Mouse (Mus musculus) stomach, embryonic 14.5 days (tissue): ENCODE measurements at regions not wholly inside any gene's neighbourhood (a gene's known extent, or its start where the extent isn't known, plus 50 kb on each side); places are given as distances from the start of the nearest gene placed in this dataset.

Source experiments
- ATAC-seq: fragments of 200-750 bp; cut with Nextera tagmentation; 2 replicates; pipeline ENCODE4 v1.8.0; 2017; ENCODE audit warnings: low read depth, moderate TSS enrichment; ENCODE audit not compliant: insufficient number of reproducible peaks, insufficient read depth, low FRiP score
- H3K27ac ChIP-seq: fragments of 300-500 bp; sonication (generic); 2 replicates; pipeline ENCODE4 v1.5.1; 2014; ENCODE audit warnings: mild to moderate bottlenecking, low read length, moderate library complexity, mixed read lengths
- H3K27me3 ChIP-seq: fragments of 300-500 bp; sonication (generic); 2 replicates; pipeline ENCODE4 v1.6.1; 2014; ENCODE audit warnings: low read length, control low read depth, mixed read lengths; ENCODE audit not compliant: control insufficient read depth, insufficient read depth
- H3K36me3 ChIP-seq: fragments of 300-500 bp; sonication (generic); 2 replicates; pipeline ENCODE4 v1.6.1; 2014; ENCODE audit warnings: mild to moderate bottlenecking, control low read depth, low read length, moderate library complexity, mixed read lengths; ENCODE audit not compliant: control insufficient read depth, insufficient read depth
- H3K4me1 ChIP-seq: fragments of 300-500 bp; sonication (generic); 2 replicates; pipeline ENCODE4 v1.6.1; 2014; ENCODE audit warnings: low read length, control low read depth, mixed read lengths; ENCODE audit not compliant: control insufficient read depth, insufficient read depth
- H3K4me2 ChIP-seq: fragments of 300-500 bp; sonication (generic); replicated peaks from 2 replicates; pipeline ENCODE4 v1.6.1; 2014; ENCODE audit warnings: low read depth, low read length, control low read depth
- H3K4me3 ChIP-seq: fragments of 300-500 bp; sonication (generic); 2 replicates; pipeline ENCODE4 v1.5.1; 2014; ENCODE audit warnings: low read depth, low read length, control low read depth
- H3K9ac ChIP-seq: fragments of 300-500 bp; sonication (generic); replicated peaks from 2 replicates; pipeline ENCODE4 v1.6.1; 2014; ENCODE audit warnings: low read depth, mild to moderate bottlenecking, control low read depth, low read length, moderate library complexity, mixed read lengths
- H3K9me3 ChIP-seq: fragments of 300-500 bp; sonication (generic); 2 replicates; pipeline ENCODE4 v1.6.1; 2016; ENCODE audit warnings: low read depth, low read length, control low read depth; ENCODE audit not compliant: control insufficient read depth
- WGBS: fragments of 180-500 bp; shearing (Covaris S2); extraction: QIAGEN DNeasy Blood & Tissue Kit; methylation state at CpG from one replicate; pipeline ENCODE4 v1.1.7; 2014; 5-methylcytosine and 5-hydroxymethylcytosine counted together

GRCm38 (mm10) chr8:35944461-35944860 is 178.9 kb downstream of the Gm19410 start:
- no peaks in the 10 kb centered on the region for H3K9me3 ChIP-seq

GRCm38 (mm10) chr8:35946539-35946940 is 180.9 kb downstream of the Gm19410 start:
- no peak overlapping the region for H3K4me2 ChIP-seq
- peaks cover 6% of the 10 kb centered on the region; the same call in 1 of the 2 replicates for H3K4me1 ChIP-seq
- H3K27me3 ChIP-seq, result no peaks in the 10 kb centered on the region
- no peak overlapping the region; the same call in 1 of the 2 replicates for H3K27ac ChIP-seq
- WGBS, result 26% methylated on average over 1 of the region's 1 CpGs
- H3K36me3 ChIP-seq, result no peaks in the 10 kb centered on the region
- H3K9me3 ChIP-seq, result no peaks in the 10 kb centered on the region
- ATAC-seq, result peak; percentile 68
- H3K9ac ChIP-seq, result no peak overlapping the region
- no peak overlapping the region for H3K4me3 ChIP-seq

More at GRCm38 (mm10) chr8:35944461-35944860, 178.9 kb downstream of the Gm19410 start:
- no peak overlapping the region for H3K9ac ChIP-seq
- no peaks in the 10 kb centered on the region for H3K36me3 ChIP-seq
- H3K4me1 ChIP-seq, result peaks cover 6% of the 10 kb centered on the region; the same call in 1 of the 2 replicates
- H3K27me3 ChIP-seq, result no peaks in the 10 kb centered on the region
- ATAC-seq, result no peak
- no peak overlapping the region for H3K4me2 ChIP-seq
- 72% methylated on average over 4 of the region's 4 CpGs for WGBS
- H3K27ac ChIP-seq, result no peak overlapping the region
- no peak overlapping the region for H3K4me3 ChIP-seq

DNA sequence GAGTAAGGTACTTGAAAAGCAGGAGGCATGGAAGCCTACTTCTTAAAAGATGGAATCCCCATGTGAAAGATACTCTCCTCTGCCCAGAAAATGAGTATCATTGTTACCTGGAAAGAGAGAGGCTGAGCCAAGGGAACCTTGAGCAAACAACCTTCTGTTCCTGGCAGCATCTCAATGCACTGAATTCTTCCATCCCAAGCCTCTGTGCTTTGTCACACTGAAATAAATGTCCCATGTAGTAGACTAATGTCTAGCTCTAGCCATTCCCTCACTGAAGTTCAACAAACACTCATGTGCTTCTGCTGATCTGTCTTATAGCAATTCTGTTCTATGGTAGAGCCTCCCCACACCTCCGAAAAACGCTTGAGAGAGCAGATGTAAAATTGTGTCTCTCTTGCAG is 182.6 kb downstream of the Gm19410 start:
- Histone ChIP-seq H3K27ac (no peak overlapping the region), H3K4me2 (no peak overlapping the region), H3K36me3 (no peaks in the 10 kb centered on the region), H3K27me3 (no peaks in the 10 kb centered on the region), H3K4me3 (no peak overlapping the region), H3K9ac (no peak overlapping the region), H3K9me3 (no peaks in the 10 kb centered on the region), H3K4me1 (peaks cover 6% of the 10 kb centered on the region; the same call in 1 of the 2 replicates)
- no peak for ATAC-seq
- WGBS, result 57% methylated on average over 2 of the region's 2 CpGs

GRCm38 (mm10) chr8:35948751-35949183 is 183.2 kb downstream of the Gm19410 start:
- no peak overlapping the region for H3K4me3 ChIP-seq
- peaks cover 6% of the 10 kb centered on the region; the same call in 1 of the 2 replicates for H3K4me1 ChIP-seq
- H3K36me3 ChIP-seq, result no peaks in the 10 kb centered on the region
- no peak for ATAC-seq
- H3K27me3 ChIP-seq, result no peaks in the 10 kb centered on the region
- WGBS, result 14% methylated on average over 9 of the region's 9 CpGs
- H3K4me2 ChIP-seq, result no peak overlapping the region
- no peak overlapping the region for H3K27ac ChIP-seq
- no peak overlapping the region for H3K9ac ChIP-seq
- H3K9me3 ChIP-seq, result no peaks in the 10 kb centered on the region

- ATAC-seq, result no peak
- no peak overlapping the region for H3K27ac ChIP-seq
- H3K4me3 ChIP-seq, result no peak overlapping the region
- no peak overlapping the region for H3K4me2 ChIP-seq
- H3K4me1 ChIP-seq, result no peaks in the 10 kb centered on the region
- WGBS, result 72% methylated on average over 2 of the region's 2 CpGs
- no peak overlapping the region for H3K9ac ChIP-seq
- no peaks in the 10 kb centered on the region for H3K27me3 ChIP-seq
- H3K36me3 ChIP-seq, result no peaks in the 10 kb centered on the region
- no peaks in the 10 kb centered on the region for H3K9me3 ChIP-seq
Observed at GRCm38 (mm10) chr8:35955506-35955905, 189.9 kb downstream of the Gm19410 start.

DNA sequence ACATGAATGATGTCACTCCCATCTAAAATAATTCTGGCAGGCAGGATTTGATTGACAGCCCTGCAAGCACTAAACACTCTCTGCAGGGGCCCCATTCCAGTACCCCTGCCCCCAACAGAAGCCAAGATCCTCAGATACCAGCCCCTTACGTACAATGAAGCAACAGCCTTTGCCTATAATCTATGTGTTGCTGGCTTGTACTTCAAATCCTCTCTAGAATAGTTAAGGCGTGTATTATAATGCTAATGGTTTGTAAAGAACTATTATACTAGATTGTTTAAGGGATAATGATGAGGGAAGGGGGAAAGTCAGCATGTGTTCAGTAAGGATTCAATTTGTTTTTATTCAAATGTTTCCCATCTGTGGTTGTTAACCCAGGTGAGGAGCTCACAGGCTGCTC is 190.7 kb downstream of the Gm19410 start:
- Histone ChIP-seq H3K4me3 (no peak overlapping the region), H3K9me3 (no peaks in the 10 kb centered on the region), H3K4me2 (no peak overlapping the region), H3K36me3 (no peaks in the 10 kb centered on the region), H3K4me1 (no peaks in the 10 kb centered on the region), H3K27ac (no peak overlapping the region), H3K9ac (no peak overlapping the region), H3K27me3 (no peaks in the 10 kb centered on the region)
- WGBS, result 82% methylated on average over 2 of the region's 2 CpGs
- no peak for ATAC-seq

DNA sequence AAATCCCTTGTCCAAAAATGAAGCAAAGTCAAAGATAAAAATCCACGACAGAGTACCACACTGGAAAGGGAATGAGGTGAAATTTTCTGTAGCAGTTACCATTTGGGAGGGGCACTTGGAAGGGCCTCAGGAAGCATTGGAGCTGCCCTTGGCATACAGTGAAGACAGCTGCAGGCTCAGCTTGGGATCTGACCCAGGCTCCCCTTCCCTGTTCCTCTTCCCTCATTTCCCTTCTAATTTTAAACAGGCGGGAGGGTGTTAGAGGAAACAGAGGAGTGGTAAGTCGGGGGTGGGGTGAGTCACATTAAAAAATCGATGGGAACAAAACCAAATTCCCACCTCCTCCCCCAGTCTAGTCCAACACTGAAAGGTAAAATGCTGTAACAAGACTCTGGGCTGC is 193.6 kb downstream of the Gm19410 start:
- H3K4me2 ChIP-seq, result no peak overlapping the region
- H3K4me3 ChIP-seq, result no peak overlapping the region
- no peak overlapping the region for H3K9ac ChIP-seq
- no peaks in the 10 kb centered on the region for H3K4me1 ChIP-seq
- H3K36me3 ChIP-seq, result no peaks in the 10 kb centered on the region
- no peaks in the 10 kb centered on the region for H3K9me3 ChIP-seq
- no peak for ATAC-seq
- H3K27ac ChIP-seq, result no peak overlapping the region
- 71% methylated on average over 4 of the region's 4 CpGs for WGBS
- no peaks in the 10 kb centered on the region for H3K27me3 ChIP-seq

GRCm38 (mm10) chr8:35960867-35961614 is 195.5 kb downstream of the Gm19410 start:
- H3K4me3 ChIP-seq, result no peak overlapping the region
- H3K4me1 ChIP-seq, result no peaks in the 10 kb centered on the region; the same call in 1 of the 2 replicates
- no peak overlapping the region for H3K9ac ChIP-seq
- 61% methylated on average over 9 of the region's 9 CpGs for WGBS
- H3K4me2 ChIP-seq, result no peak overlapping the region
- no peaks in the 10 kb centered on the region for H3K27me3 ChIP-seq
- H3K36me3 ChIP-seq, result no peaks in the 10 kb centered on the region
- no peaks in the 10 kb centered on the region for H3K9me3 ChIP-seq
- H3K27ac ChIP-seq, result no peak overlapping the region
- no peak for ATAC-seq
